ENCODE assay signal across 23 mouse cellular contexts in genomic region chr1:18512764-18513163, GRCm38 (mm10).
DNase-seq lines count a peak whose midpoint lies in the region; ATAC-seq lines count a peak whose summit lies in the region.
"Had no signal": no experiment of that assay in that cellular context is flagged by ENCODE, and none has a peak within 500 bp of the region (broad histone marks: within the 10 kb centered on the region; RNA-seq: fewer than 3 reads in every experiment).

No protein-coding gene starts in this region.

- WGBS in midbrain, embryonic 16.5 days = 77% methylated on average over 3 of the region's 3 CpGs
- 90% methylated on average over 3 of the region's 3 CpGs for WGBS in midbrain, embryonic 10.5 days

- no peak overlapping the region for H3K4me2 ChIP-seq in midbrain, embryonic 16.5 days (ENCODE audit: low read length)
- H3K4me2 ChIP-seq: embryonic facial prominence, embryonic 12.5 days; forebrain, embryonic 13.5 days; forebrain, embryonic 15.5 days had no signal

- no peak overlapping the region for H3K27ac ChIP-seq in midbrain, embryonic 16.5 days (ENCODE audit: low read length)
- no peak overlapping the region for H3K27ac ChIP-seq in midbrain, embryonic 10.5 days (replicated peaks)
- H3K27ac ChIP-seq: embryonic facial prominence, embryonic 10.5 days; embryonic facial prominence, embryonic 12.5 days; forebrain, embryonic 13.5 days; forebrain, embryonic 15.5 days had no signal

- no peak overlapping the region for H3K9ac ChIP-seq in midbrain, embryonic 16.5 days (ENCODE audit: low read depth, low read length)
- H3K9ac ChIP-seq: embryonic facial prominence, embryonic 12.5 days; forebrain, embryonic 13.5 days; forebrain, embryonic 15.5 days; forebrain, postnatal 0 days had no signal

- no peak overlapping the region for H3K4me3 ChIP-seq in midbrain, embryonic 16.5 days (ENCODE audit: low read depth, low read length)
- H3K4me3 ChIP-seq in midbrain, embryonic 10.5 days = no peak overlapping the region
- H3K4me3 ChIP-seq: embryonic facial prominence, embryonic 10.5 days; embryonic facial prominence, embryonic 12.5 days; forebrain, embryonic 13.5 days; forebrain, embryonic 15.5 days had no signal

- ATAC-seq in midbrain, embryonic 16.5 days = peak; percentile 68
- ATAC-seq: CD4-positive, CD25-positive, alpha-beta regulatory T cell, adult 4 months; forebrain, embryonic 13.5 days; forebrain, embryonic 15.5 days; forebrain, postnatal 0 days had no signal

- no peaks in the 10 kb centered on the region for H3K9me3 ChIP-seq in midbrain, embryonic 16.5 days (replicated peaks; ENCODE audit: control insufficient read depth, low read length, poor library complexity, severe bottlenecking)
- H3K9me3 ChIP-seq in midbrain, embryonic 10.5 days (replicated peaks) = no peaks in the 10 kb centered on the region
- H3K9me3 ChIP-seq: embryonic facial prominence, embryonic 10.5 days; embryonic facial prominence, embryonic 12.5 days; forebrain, embryonic 13.5 days; forebrain, embryonic 15.5 days; G1E had no signal

- no peaks in the 10 kb centered on the region for H3K4me1 ChIP-seq in midbrain, embryonic 16.5 days (ENCODE audit: control insufficient read depth, insufficient read depth, low read length)
- H3K4me1 ChIP-seq in midbrain, embryonic 10.5 days = no peaks in the 10 kb centered on the region
- H3K4me1 ChIP-seq: embryonic facial prominence, embryonic 10.5 days; embryonic facial prominence, embryonic 12.5 days; forebrain, embryonic 13.5 days; forebrain, embryonic 15.5 days had no signal

- DNase-seq in midbrain, embryonic 10.5 days (ENCODE audit: low spot score) = no peak
- peak; percentile 51 for DNase-seq in retina, embryonic 14.5 days (ENCODE audit: low spot score)
- no peak for DNase-seq in embryo, embryonic 9.5 days (ENCODE audit: extremely low spot score)
- no peak for DNase-seq in cerebellum, adult 9-10 months
- DNase-seq: adrenal gland, adult 2 months; adrenal gland, postnatal 10 days; adrenal gland, postnatal 25 days; B cell, adult 2 months; cerebellum, adult 11-12 months; cerebellum, adult 2 months; cerebellum, adult 9-11 months; cerebellum, postnatal 14 days; cerebellum, postnatal 36 days; embryo, embryonic 11 days; forebrain, postnatal 0 days had no signal

- H3K36me3 ChIP-seq in midbrain, embryonic 16.5 days (ENCODE audit: control insufficient read depth, insufficient read depth, low read length) = no peaks in the 10 kb centered on the region
- no peaks in the 10 kb centered on the region for H3K36me3 ChIP-seq in midbrain, embryonic 10.5 days
- H3K36me3 ChIP-seq: embryonic facial prominence, embryonic 10.5 days; embryonic facial prominence, embryonic 12.5 days; forebrain, embryonic 15.5 days; G1E had no signal

- no peaks in the 10 kb centered on the region for H3K27me3 ChIP-seq in midbrain, embryonic 16.5 days (ENCODE audit: control insufficient read depth, insufficient read depth, low read depth, low read length)
- no peaks in the 10 kb centered on the region for H3K27me3 ChIP-seq in midbrain, embryonic 10.5 days (ENCODE audit: low read depth, poor library complexity, severe bottlenecking)
- H3K27me3 ChIP-seq: CH12.LX; embryonic facial prominence, embryonic 12.5 days; forebrain, embryonic 13.5 days; forebrain, embryonic 15.5 days had no signal
